Mouse (Mus musculus) heart, embryonic 16.5 days (tissue): ENCODE measurements around the gene Fdps. TPM values are rescaled to one million over a fixed set of nuclear protein-coding genes. Genes with fewer than 3 reads are reported as not detected.

Experiments used
- ATAC-seq: fragments of 200-750 bp; cut with Nextera tagmentation; replicated peaks from 2 replicates; pipeline ENCODE4 v1.8.0; 2017; ENCODE audit warnings: moderate number of reproducible peaks; ENCODE audit not compliant: insufficient read depth, low FRiP score; ENCODE audit errors: extremely low read depth
- H3K27ac ChIP-seq: fragments of 300-500 bp; sonication (generic); 2 replicates; pipeline ENCODE4 v1.5.1; 2014; ENCODE audit warnings: mild to moderate bottlenecking, low read length, control low read depth, moderate library complexity
- H3K27me3 ChIP-seq: fragments of 300-500 bp; sonication (generic); 2 replicates; pipeline ENCODE4 v1.6.1; 2014; ENCODE audit warnings: low read length, mixed read lengths; ENCODE audit not compliant: control insufficient read depth, insufficient read depth
- H3K36me3 ChIP-seq: fragments of 300-500 bp; sonication (generic); 2 replicates; pipeline ENCODE4 v1.6.1; 2014; ENCODE audit not compliant: control insufficient read depth, insufficient read depth
- H3K4me1 ChIP-seq: fragments of 300-500 bp; sonication (generic); 2 replicates; pipeline ENCODE4 v1.6.1; 2014; ENCODE audit warnings: low read length, mixed read lengths; ENCODE audit not compliant: control insufficient read depth, insufficient read depth
- H3K4me2 ChIP-seq: fragments of 300-500 bp; sonication (generic); 2 replicates; pipeline ENCODE4 v1.6.1; 2014; ENCODE audit warnings: low read depth, mild to moderate bottlenecking, control low read depth, low read length
- H3K4me3 ChIP-seq: fragments of 300-500 bp; sonication (generic); 2 replicates; pipeline ENCODE4 v1.5.1; 2014; ENCODE audit warnings: mild to moderate bottlenecking, control low read depth, low read length
- H3K9ac ChIP-seq: fragments of 300-500 bp; sonication (generic); 2 replicates; pipeline ENCODE4 v1.6.1; 2014; ENCODE audit warnings: low read length, control low read depth
- H3K9me3 ChIP-seq: fragments of 300-500 bp; sonication (generic); replicated peaks from 2 replicates; pipeline ENCODE4 v1.6.1; 2016; ENCODE audit warnings: low read length; ENCODE audit not compliant: control insufficient read depth
- WGBS: fragments of 180-500 bp; shearing (Covaris S2); extraction: QIAGEN DNeasy Blood & Tissue Kit; methylation state at CpG from one replicate; pipeline ENCODE4 v1.1.7; 2014; 5-methylcytosine and 5-hydroxymethylcytosine counted together
- polyA plus RNA-seq: library from polyadenylated mRNA; unstranded; fragments of >200 nt; fragmentation: Nextera tagmentation; extraction: Ambion mirVana; gene quantifications from 2 replicates; pipeline ENCODE4 v1.2.1, GENCODE M21; 2015

Gene Fdps
- polyA plus RNA-seq, 1 experiment from 2014 or later, result 116 TPM

DNA sequence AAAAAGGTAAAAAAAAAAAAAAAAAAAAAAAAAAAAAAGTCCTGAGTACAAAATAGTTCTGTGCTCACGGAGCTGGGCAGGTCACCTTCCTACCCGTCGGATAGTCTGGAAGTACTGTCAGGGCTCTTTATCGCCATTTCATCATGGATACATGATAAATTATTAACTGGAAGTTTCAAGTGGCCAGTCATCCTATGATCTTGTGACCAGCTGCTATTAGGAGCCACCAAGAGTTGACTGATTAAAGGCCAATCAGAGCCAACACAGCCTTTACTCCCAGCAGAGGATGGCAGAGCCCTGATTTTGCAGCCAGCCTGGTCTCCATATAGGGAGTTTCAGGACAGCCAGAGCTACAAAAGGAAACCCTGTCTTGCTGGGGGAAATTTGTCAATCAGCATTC lies 11.3 kb upstream of the Fdps start:
- Histone ChIP-seq H3K4me3 (no peak overlapping the region), H3K9me3 (no peaks in the 10 kb centered on the region; the same call in 1 of the 2 replicates), H3K27ac (no peak overlapping the region), H3K4me2 (no peak overlapping the region), H3K27me3 (no peaks in the 10 kb centered on the region), H3K4me1 (no peaks in the 10 kb centered on the region), H3K9ac (no peak overlapping the region), H3K36me3 (no peaks in the 10 kb centered on the region)
- no peak for ATAC-seq
- WGBS, result 78% methylated on average over 4 of the region's 4 CpGs

DNA sequence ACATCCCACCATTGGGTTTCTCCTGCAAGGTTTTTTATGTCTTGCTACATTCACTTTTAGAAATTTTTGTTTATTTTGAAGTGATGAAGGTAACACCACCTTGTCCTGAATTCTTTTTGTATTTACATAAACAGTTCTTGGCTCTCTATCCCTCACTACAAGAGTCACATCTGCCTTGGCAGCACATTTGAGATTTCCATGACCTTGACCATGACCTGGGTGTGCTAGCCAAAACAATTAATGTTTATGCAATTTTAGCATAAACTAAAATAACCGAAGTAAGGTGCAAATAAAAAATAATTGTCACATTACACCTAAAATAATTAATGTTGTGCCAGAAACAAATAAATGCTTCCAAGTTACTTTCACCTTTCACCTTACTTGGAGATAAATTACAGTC lies 6.4 kb upstream of the Fdps start:
- Histone ChIP-seq H3K4me3 (no peak overlapping the region), H3K27me3 (no peaks in the 10 kb centered on the region), H3K9me3 (no peaks in the 10 kb centered on the region), H3K9ac (no peak overlapping the region), H3K4me2 (no peak overlapping the region), H3K4me1 (no peaks in the 10 kb centered on the region), H3K36me3 (no peaks in the 10 kb centered on the region), H3K27ac (no peak overlapping the region)
- 54% methylated on average over 1 of the region's 1 CpGs for WGBS
- ATAC-seq, result no peak

DNA sequence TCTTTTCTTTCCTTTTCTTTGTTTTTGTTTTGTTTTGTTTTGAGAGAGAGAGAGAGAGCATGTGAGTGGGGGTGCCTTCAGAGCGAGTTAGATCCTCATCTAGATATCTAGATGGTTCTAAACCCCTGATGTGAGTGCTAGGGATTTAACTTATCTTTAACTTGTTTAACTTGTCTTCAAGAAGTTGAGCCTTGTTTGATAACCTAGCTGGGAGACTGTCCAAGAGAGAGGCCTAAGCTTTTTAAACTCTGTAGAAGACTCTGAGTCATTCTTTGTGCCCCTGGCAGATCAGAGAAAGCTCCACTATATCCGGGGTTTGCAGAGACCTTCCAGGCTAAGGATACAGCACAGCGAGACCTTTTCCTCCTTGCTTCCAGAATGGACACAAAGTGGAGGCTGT lies 5.8 kb upstream of the Fdps start:
- H3K27me3 ChIP-seq, result no peaks in the 10 kb centered on the region
- H3K4me1 ChIP-seq, result no peaks in the 10 kb centered on the region
- no peaks in the 10 kb centered on the region for H3K36me3 ChIP-seq
- ATAC-seq, result no peak
- no peak overlapping the region for H3K4me2 ChIP-seq
- H3K4me3 ChIP-seq, result no peak overlapping the region
- no peak overlapping the region for H3K9ac ChIP-seq
- WGBS, result 59% methylated on average over 3 of the region's 3 CpGs
- H3K27ac ChIP-seq, result no peak overlapping the region
- H3K9me3 ChIP-seq, result no peaks in the 10 kb centered on the region

DNA sequence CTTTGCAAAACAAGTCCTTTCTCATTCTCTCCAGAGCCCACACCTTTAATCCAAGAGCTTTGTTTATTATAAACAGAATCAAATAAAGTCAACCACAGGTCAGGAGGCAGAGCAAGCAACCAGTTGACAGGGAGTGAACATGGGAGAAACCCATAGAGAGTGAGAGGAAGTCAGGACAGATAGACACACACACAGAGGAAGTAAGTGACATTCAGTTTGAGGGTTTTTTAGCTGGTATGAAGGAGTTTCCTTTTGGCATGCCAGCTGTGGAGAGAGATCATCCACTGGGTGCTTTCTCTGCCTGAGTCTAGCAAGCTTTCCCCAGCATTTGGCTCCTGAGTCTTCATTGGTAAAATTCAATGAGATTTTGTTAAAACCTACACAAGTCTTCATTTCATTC lies 5.1 kb upstream of the Fdps start:
- Histone ChIP-seq H3K27ac (no peak overlapping the region), H3K4me3 (no peak overlapping the region), H3K4me1 (peaks cover 4% of the 10 kb centered on the region; the same call in 1 of the 2 replicates), H3K36me3 (no peaks in the 10 kb centered on the region), H3K9ac (no peak overlapping the region), H3K4me2 (no peak overlapping the region), H3K27me3 (no peaks in the 10 kb centered on the region), H3K9me3 (no peaks in the 10 kb centered on the region)
- no peak for ATAC-seq

DNA sequence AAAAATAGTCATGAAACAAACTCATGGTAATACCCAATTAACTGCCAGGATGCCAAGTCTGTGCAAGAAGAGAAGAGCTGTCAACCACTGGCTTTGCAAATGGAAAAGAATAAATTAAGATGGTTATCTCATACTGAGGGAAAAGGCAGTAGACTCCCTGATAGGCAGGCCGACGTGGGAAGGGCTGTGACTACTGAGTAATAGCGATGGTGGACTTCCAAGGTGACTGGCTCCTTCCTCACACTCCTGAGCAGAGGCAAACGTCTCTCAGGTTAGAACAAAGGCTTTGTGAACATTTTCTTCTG lies 1.5 kb upstream of the Fdps start:
- Histone ChIP-seq H3K9me3 (no peaks in the 10 kb centered on the region), H3K4me2 (no peak overlapping the region), H3K27ac (no peak overlapping the region), H3K9ac (no peak overlapping the region), H3K4me1 (peaks cover 13% of the 10 kb centered on the region), H3K27me3 (no peaks in the 10 kb centered on the region), H3K4me3 (no peak overlapping the region), H3K36me3 (no peaks in the 10 kb centered on the region; the same call in 1 of the 2 replicates)
- 57% methylated on average over 4 of the region's 4 CpGs for WGBS
- ATAC-seq, result no peak

DNA sequence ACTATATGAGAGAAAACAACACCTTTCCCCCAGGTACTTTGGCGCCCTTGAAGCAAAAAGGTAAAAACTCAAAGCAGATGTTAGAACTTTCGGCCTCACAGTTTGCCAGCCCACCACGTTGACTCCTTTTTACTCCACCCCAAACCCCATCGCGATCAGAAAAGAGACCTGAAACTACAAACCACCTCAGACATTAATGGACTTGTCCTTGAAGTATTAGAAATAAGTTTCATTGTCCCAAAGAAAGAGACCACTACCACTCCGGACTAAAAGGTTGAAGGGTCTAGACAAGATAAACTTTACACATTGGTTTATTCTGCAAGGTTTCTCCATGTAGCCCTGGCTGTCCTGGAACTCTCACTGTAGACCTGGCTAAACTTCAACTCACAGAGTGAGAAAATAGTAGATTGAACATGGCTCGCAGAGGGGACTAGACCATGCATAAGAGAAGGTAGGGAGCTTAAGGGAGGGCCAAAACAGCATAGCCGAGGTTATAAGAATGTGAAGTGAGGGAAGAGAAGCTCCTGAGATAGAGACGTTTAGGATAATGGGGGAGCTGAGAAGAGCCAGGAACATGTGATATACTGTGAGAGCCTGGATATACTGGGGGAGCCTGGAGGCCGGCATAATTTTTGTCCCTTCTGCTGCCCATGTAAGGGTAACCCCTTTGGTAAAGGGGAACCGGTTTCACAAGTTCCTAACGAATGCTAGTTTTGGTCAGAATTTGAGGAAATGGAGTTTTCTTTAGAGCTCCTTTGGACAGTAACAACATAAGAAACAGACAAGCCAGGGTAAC lies 934 bp upstream of the Fdps start:
- Histone ChIP-seq H3K27ac (peak overlapping the region; percentile 52; the same call in 1 of the 2 replicates), H3K4me3 (peak overlapping the region; percentile 66), H3K9ac (no peak overlapping the region), H3K9me3 (no peaks in the 10 kb centered on the region), H3K36me3 (no peaks in the 10 kb centered on the region; the same call in 1 of the 2 replicates), H3K27me3 (no peaks in the 10 kb centered on the region), H3K4me2 (peak overlapping the region; percentile 61), H3K4me1 (peaks cover 13% of the 10 kb centered on the region)
- WGBS, result 56% methylated on average over 12 of the region's 12 CpGs
- no peak for ATAC-seq

DNA sequence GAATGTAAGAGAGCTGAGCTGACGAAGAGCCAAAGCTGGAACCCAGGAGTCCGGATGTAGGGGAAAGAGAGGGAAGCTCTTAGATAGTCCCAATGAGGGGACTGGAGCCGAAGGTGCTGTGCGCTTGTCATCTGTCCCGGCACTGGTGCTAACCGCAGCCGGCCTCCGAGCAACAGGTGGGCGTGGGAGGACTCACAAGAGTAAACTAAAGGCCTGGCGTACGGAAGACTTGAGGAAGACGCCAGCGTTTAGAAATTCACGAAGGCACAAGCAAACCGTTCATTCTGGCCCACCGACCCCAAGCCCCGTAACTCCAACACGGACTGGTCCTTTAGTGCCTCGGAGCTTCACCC lies 324 bp downstream of the Fdps start:
- no peaks in the 10 kb centered on the region; the same call in 1 of the 2 replicates for H3K36me3 ChIP-seq
- peak overlapping the region; percentile 66 for H3K4me3 ChIP-seq
- H3K27ac ChIP-seq, result no peak overlapping the region
- H3K4me1 ChIP-seq, result peaks cover 13% of the 10 kb centered on the region
- H3K9ac ChIP-seq, result peak overlapping the region; percentile 64
- H3K4me2 ChIP-seq, result peak overlapping the region; percentile 70
- no peaks in the 10 kb centered on the region for H3K9me3 ChIP-seq
- no peak for ATAC-seq
- 0% methylated on average over 19 of the region's 19 CpGs for WGBS
- H3K27me3 ChIP-seq, result no peaks in the 10 kb centered on the region

DNA sequence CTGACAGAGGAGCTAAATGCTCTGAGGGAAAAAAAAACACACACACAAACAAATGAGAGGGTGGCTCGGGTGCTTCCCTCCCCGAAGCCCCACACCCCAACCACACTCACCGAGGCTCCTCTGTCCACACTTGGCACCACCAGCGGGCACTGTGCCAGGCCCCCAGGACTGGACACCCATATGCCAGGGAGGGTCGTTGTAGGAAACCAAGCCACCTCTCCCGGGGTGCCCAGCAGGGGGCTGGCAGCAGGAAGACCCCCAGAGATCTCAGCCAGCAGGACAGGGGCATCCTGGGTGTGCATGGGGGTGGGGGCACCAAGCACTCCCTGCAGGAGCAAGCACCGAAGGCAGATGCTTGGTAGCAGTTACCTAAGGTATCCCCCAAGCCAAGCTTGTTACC lies 948 bp downstream of the Fdps start, which contains the start of gene Gm43738:
TSS of gene Gm43738 (minus strand) at position 289 of the 400 bp plus-strand sequence.
- no peaks in the 10 kb centered on the region for H3K27me3 ChIP-seq
- no peak for ATAC-seq
- peaks cover 13% of the 10 kb centered on the region for H3K4me1 ChIP-seq
- peak within 1 kb of the TSS; percentile 70 for H3K4me2 ChIP-seq
- H3K27ac ChIP-seq, result no peak within 1 kb of the TSS
- H3K9ac ChIP-seq, result peak within 1 kb of the TSS; percentile 64
- WGBS, result 43% methylated on average over 7 of the region's 7 CpGs
- peak within 1 kb of the TSS; percentile 66 for H3K4me3 ChIP-seq
- H3K36me3 ChIP-seq, result no peaks in the 10 kb centered on the region; the same call in 1 of the 2 replicates
- no peaks in the 10 kb centered on the region for H3K9me3 ChIP-seq

DNA sequence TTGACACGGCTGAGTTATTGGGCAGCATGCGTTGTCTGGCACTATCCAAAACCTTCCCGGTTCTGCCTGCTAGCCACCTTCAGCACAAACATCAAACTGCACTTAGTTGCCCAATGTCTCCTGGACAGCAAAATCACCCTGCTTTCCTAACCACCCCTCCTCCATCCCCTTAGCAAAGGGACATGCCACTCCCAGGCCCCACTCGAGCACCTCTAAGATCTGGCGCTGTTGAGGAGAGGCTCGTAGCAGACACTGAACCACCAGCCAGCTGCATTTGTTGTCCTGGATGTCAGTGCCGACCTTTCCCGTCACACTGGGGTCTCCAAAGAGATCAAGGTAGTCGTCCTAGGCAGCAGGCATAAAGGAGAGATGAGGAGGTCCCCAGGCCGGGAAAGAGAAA lies 7.7 kb downstream of the Fdps start:
- no peak overlapping the region for H3K9ac ChIP-seq
- H3K27ac ChIP-seq, result no peak overlapping the region
- H3K4me3 ChIP-seq, result no peak overlapping the region
- peaks cover 10% of the 10 kb centered on the region; the same call in 1 of the 2 replicates for H3K4me1 ChIP-seq
- H3K27me3 ChIP-seq, result peaks cover 11% of the 10 kb centered on the region
- ATAC-seq, result no peak
- peaks cover 5% of the 10 kb centered on the region; the same call in 1 of the 2 replicates for H3K36me3 ChIP-seq
- H3K4me2 ChIP-seq, result no peak overlapping the region
- no peaks in the 10 kb centered on the region for H3K9me3 ChIP-seq
- WGBS, result 85% methylated on average over 10 of the region's 10 CpGs
